Comparison of ENCODE assay signal across 8 mouse cellular contexts in the genomic region with DNA sequence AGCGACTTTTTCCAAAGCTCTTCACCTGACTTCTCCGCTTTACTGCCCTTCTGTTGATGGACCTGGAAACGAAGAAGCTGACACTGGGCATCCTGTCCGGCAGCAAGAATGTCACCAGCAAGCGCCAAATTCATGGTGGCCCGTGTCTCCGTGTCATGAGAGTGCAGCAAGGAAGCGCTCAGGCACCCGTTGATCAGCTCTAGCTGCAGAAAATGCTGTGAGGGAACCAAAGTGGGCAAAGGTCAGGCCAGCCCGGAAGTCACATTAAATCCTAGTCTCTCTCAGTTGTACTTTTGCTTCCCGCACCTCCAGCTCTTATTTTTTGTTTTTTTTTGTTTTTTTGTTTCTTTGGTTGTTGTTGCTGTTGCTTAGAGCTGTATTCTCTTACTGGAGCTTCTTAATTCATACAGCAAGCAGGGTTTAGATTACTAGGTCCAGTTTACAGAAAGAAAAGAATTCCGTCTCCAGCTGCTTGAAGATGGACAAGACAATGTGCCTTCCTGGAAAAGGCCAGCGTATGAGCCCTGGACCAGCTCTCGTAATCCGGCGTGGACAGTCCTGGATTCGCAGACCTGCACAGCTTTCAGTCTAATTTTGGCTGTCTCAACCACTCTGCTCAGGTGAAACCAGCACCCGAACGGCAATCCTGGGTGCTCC. TPM values are rescaled to one million over a fixed set of nuclear protein-coding genes. Genes with fewer than 3 reads are reported as not detected.
DNase-seq lines count a peak whose midpoint lies in the region; ATAC-seq and TF ChIP-seq lines count a peak whose summit lies in the region.

No protein-coding gene starts in this region.

- peaks cover 24% of the 10 kb centered on the region for H3K36me3 ChIP-seq in spleen, adult 2 months (ENCODE audit: control insufficient read depth, insufficient read depth, low read length)
- H3K36me3 ChIP-seq in forebrain, embryonic 12.5 days (replicated peaks) = peaks cover 31% of the 10 kb centered on the region

- peak overlapping the region; percentile 72 for H3K27ac ChIP-seq in spleen, adult 2 months (ENCODE audit: insufficient read depth, low read length)
- H3K27ac ChIP-seq in forebrain, embryonic 12.5 days = peak overlapping the region; percentile 88

- no peaks in the 10 kb centered on the region for H3K9me3 ChIP-seq in forebrain, embryonic 12.5 days

- peak overlapping the region; percentile 86 for H3K4me2 ChIP-seq in forebrain, embryonic 12.5 days

- no peak for TF ChIP-seq CTCF in spleen, adult 2 months (IDR thresholded peaks at IDR 0.05; ENCODE audit: extremely low read depth, insufficient read depth, insufficient read length, insufficient replicate concordance)

- H3K9ac ChIP-seq in forebrain, embryonic 12.5 days = peak overlapping the region; percentile 89

- no peak for ATAC-seq in forebrain, embryonic 12.5 days (ENCODE audit: low FRiP score)

- H3K4me1 ChIP-seq in spleen, adult 2 months (ENCODE audit: control insufficient read depth, insufficient read depth, insufficient read length) = peaks cover 24% of the 10 kb centered on the region
- H3K4me1 ChIP-seq in forebrain, embryonic 12.5 days = peaks cover 21% of the 10 kb centered on the region

- peak overlapping the region; percentile 81 for H3K4me3 ChIP-seq in spleen, adult 2 months (ENCODE audit: extremely low read depth, insufficient read depth, insufficient read length)
- H3K4me3 ChIP-seq in forebrain, embryonic 12.5 days (replicated peaks) = peak overlapping the region; percentile 78

- TF ChIP-seq POLR2A in spleen, adult 2 months (IDR thresholded peaks at IDR 0.05; ENCODE audit: low read depth, low read length) = no peak

- 34% methylated on average over 19 of the region's 19 CpGs for WGBS in spleen, adult 2 months
- WGBS in forebrain, embryonic 12.5 days = 43% methylated on average over 19 of the region's 19 CpGs

- H3K27me3 ChIP-seq in spleen, adult 2 months (ENCODE audit: control insufficient read depth, insufficient read depth, low read length) = no peaks in the 10 kb centered on the region
- 0 out of 2 replicates have a peak, but pooled peaks cover 3% of the 10 kb centered on the region for H3K27me3 ChIP-seq in forebrain, embryonic 12.5 days

- DNase-seq in spleen, adult 2 months (ENCODE audit: low read depth in 1 of 2, low spot score in 2 of 2) = no peak
- DNase-seq in spleen, postnatal 14 days (ENCODE audit: low spot score in 2 of 2) = no peak
- DNase-seq in kidney, postnatal 25 days = peak; percentile 69 to 83
- peak; percentile 29 for DNase-seq in naive thymus-derived CD4-positive, alpha-beta T cell, adult 2 months (ENCODE audit: low read depth)
- no peak for DNase-seq in right cerebral cortex, adult 2 months (ENCODE audit: low spot score in 2 of 2)
- DNase-seq in layer of hippocampus, adult 9-11 months = no peak
- no peak for DNase-seq in spleen, adult 18-20 months

RNA-seq across cellular contexts. Expression of a gene that starts 0.8 kb away (rescaled TPM):
- 227 and 270 TPM in 2 replicates for polyA plus RNA-seq in spleen, adult 2 months (2012; rRNA removed)
- 131 and 133 TPM in 2 replicates for polyA plus RNA-seq in forebrain, embryonic 12.5 days (2016; fragmentation: Nextera tagmentation; extraction: Ambion mirVana)

RNA-seq across cellular contexts. Expression of a gene that starts 9.1 kb away (rescaled TPM):
- 0.29 and 0.34 TPM in 2 replicates for polyA plus RNA-seq in spleen, adult 2 months (2012; rRNA removed)
- not detected in 2 replicates for polyA plus RNA-seq in forebrain, embryonic 12.5 days (2016; fragmentation: Nextera tagmentation; extraction: Ambion mirVana)

RNA-seq across cellular contexts. Expression of a gene that starts 13.9 kb away (rescaled TPM):
- polyA plus RNA-seq in spleen, adult 2 months (2012; rRNA removed) = 0.47 and 0.76 TPM in 2 replicates
- 6.4 and 7.3 TPM in 2 replicates for polyA plus RNA-seq in forebrain, embryonic 12.5 days (2016; fragmentation: Nextera tagmentation; extraction: Ambion mirVana)

RNA-seq across cellular contexts. Expression of a gene that starts 38.1 kb away (rescaled TPM):
- polyA plus RNA-seq in spleen, adult 2 months (2012; rRNA removed) = 28.0 and 30.2 TPM in 2 replicates
- 4.7 and 7.7 TPM in 2 replicates for polyA plus RNA-seq in forebrain, embryonic 12.5 days (2016; fragmentation: Nextera tagmentation; extraction: Ambion mirVana)

RNA-seq across cellular contexts. Expression of a gene that starts 46.1 kb away (rescaled TPM):
- 83.9 and 104 TPM in 2 replicates for polyA plus RNA-seq in spleen, adult 2 months (2012; rRNA removed)
- polyA plus RNA-seq in forebrain, embryonic 12.5 days (2016; fragmentation: Nextera tagmentation; extraction: Ambion mirVana) = 39.1 and 52.4 TPM in 2 replicates

Comparison
In these comparisons a context has a peak if more than half of its experiments do, and no peak if none do; other contexts are left out.
1. DNase-seq: peak in kidney, postnatal 25 days (2 of 2) and naive thymus-derived CD4-positive, alpha-beta T cell, adult 2 months (single experiment); none in spleen, adult 2 months (0 of 2), spleen, postnatal 14 days (0 of 2), right cerebral cortex, adult 2 months (0 of 2), layer of hippocampus, adult 9-11 months (single experiment) and spleen, adult 18-20 months (0 of 2).